Mouse (Mus musculus): ENCODE data around the gene Ak2. TPM values are rescaled to one million over a fixed set of nuclear protein-coding genes. Genes with fewer than 3 reads are reported as not detected.

Ak2 gene
- total RNA-seq, 2 experiments from 2014 or later: 26.1 to 28.8 TPM

DNA sequence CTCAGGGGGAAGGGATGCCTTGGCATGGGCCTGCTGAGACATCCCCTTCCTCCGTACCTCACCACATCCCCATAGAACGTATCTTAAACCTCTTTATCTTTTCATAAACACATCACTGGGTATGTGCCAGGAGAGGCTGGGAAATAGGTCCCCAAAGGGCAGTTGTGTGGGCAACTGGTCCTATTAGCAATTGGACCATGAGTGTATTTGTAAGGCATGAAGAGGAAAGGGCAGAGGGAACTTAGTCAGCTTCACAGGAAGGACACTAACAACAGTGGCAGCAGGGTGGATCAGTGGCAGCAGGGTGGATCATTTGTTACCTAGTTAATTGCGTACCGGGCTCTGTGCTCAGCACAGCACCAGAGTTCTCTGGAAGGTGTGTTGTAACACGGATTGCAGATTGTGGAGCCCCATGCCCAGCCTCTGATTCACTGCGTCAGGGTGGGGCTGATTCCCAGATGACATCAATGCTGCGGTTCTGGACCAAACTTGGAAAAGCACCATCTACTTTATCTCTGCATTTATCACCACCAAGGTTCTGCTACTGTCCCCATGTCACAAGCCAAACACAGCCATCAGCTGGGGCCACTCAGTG is 44.2 kb downstream of the Ak2 start:
- DNase-seq (ENCODE audit: low spot score in 2 of 2): no peak

- no peak for DNase-seq (ENCODE audit: low spot score in 2 of 2)
These were observed 56.1 kb downstream of the Ak2 start for GRCm38 (mm10) chr4:129047721-129048421.

- DNase-seq (ENCODE audit: low spot score in 2 of 2): peak; percentile 86 to 89
These were observed 56.9 kb downstream of the Ak2 start for GRCm38 (mm10) chr4:129048501-129049305.

GRCm38 (mm10) chr4:129049306-129050011 is 57.7 kb downstream of the Ak2 start:
- peak in 1 of 2 experiments; percentile 24 for DNase-seq (ENCODE audit: low spot score in 2 of 2)

- DNase-seq (ENCODE audit: low spot score in 2 of 2): no peak
These were observed 58.6 kb downstream of the Ak2 start for GRCm38 (mm10) chr4:129050365-129050764.

DNA sequence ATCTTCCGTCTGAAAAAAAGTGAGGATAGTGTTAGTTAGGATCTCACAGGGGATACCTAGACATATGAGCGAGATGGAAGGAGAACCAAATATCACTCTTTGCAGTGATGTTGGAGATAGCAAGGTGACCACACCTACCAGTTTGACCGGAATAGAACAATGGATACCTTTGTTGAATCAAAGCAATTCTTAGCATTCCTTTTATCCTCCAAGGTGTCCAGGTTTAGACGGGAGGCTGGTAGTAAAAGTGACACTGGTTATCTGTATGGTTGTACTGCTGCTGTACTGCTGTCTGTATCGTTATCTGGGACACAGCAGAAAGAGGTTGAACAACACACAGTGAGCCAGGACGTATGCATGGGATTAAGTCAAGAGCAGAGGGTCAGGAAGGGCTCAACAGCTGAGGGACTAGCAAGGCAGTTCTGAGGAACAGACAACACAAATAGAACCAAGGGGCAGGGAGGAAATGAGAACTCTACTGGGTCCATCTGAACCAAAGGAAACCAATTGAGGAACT is 59.2 kb downstream of the Ak2 start:
- no peak for DNase-seq (ENCODE audit: low spot score in 2 of 2)

GRCm38 (mm10) chr4:129051461-129052183 is 59.9 kb downstream of the Ak2 start:
- DNase-seq (ENCODE audit: low spot score in 2 of 2): no peak

DNA sequence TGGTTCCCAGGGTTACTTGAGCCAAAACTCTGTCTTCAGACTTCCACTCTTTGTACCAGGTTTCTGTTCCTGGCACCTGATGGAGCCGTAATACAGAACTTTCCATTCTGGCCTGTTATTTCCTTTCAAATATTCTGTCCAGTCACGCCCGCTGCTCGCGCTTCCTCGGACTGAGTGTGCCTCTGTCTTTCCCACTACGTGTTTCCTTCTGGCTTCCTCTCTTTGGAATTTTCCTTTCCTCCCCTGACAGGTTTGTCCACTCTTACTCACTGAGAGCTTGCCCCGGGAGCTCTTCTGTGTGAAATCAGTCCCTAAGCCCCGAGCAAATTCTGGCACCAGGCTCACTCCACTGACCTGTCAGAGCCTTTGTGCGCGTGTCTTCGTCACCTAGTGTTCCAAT is 63.0 kb downstream of the Ak2 start:
- no peak for DNase-seq (ENCODE audit: low spot score in 2 of 2)

- DNase-seq (ENCODE audit: low spot score in 2 of 2): no peak
These were observed 63.8 kb downstream of the Ak2 start for GRCm38 (mm10) chr4:129055562-129055961.

- DNase-seq (ENCODE audit: low spot score in 2 of 2): peak; percentile 97
These were observed 65.9 kb downstream of the Ak2 start for GRCm38 (mm10) chr4:129057533-129058206.

DNA sequence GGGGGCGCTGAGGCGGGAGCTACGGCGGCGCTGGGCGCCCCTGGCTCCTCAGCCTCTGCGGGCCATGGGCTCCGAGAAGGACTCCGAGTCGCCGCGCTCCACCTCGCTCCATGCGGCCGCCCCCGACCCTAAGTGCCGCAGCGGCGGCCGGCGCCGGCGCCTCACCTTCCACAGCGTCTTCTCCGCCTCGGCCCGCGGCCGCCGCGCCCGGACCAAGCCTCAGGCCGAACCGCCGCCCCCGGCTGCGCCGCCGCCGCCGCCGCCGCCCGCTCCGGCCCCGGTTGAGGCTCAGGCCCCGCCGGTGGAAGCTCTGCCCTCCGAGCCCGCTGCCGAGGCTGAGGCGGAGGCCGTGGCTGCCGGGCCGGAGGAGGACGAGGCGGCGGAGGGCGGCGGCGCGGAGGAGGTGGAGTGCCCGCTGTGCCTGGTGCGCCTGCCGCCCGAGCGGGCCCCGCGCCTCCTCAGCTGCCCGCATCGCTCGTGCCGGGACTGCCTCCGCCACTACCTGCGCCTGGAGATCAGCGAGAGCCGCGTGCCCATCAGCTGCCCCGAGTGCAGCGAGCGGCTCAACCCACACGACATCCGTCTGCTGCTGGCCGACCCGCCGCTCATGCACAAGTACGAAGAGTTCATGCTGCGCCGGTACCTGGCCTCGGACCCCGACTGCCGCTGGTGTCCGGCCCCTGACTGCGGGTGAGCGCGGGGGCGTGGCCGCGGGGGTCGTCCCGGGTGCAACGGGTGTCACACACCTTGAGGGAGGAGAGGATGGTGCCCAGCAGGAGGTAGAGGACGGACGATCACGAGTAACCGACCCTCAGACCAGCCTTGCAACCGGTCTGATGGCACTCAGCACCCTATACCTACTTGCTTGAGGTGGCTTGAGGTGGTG is 66.7 kb downstream of the Ak2 start, which contains the start of gene Rnf19b:
Gene Rnf19b, plus strand, starts transcription at position 65 of the 886 bp plus-strand sequence.
- DNase-seq (ENCODE audit: low spot score in 2 of 2): no peak

- no peak for DNase-seq (ENCODE audit: low spot score in 2 of 2)
These were observed 67.4 kb downstream of the Ak2 start for GRCm38 (mm10) chr4:129059125-129059551.

DNA sequence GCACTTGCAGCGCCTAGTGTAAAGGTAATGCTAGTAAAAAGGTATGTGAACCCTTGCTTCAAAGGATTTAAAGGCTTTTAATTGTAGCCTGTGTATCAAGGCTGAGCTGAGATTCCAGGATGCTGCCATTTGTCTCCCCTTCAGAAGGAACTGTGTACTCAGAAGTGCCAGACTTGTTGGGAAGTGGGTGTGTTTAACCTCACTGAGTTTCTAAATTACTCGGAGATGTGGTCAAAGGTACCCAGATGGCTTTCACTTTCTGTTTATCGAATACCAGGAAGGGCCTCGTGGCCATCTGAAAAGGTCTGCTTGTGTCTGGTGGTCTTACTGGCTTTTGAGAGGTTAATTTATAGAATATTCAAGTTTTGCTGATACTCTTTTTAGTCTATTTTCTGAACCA is 68.2 kb downstream of the Ak2 start:
- DNase-seq (ENCODE audit: low spot score in 2 of 2): no peak

Other genes with a start within 250 kb of the Ak2 start
- gene A3galt2, start 236.6 kb upstream of the Ak2 start, total RNA-seq (2021): under 1 TPM; 0.35 to 0.62 TPM
- 10 to 100 TPM; 34.7 to 35.5 TPM for gene Zfp362, start 185.9 kb upstream of the Ak2 start, total RNA-seq (2021)
- gene Trim62, start 108.4 kb upstream of the Ak2 start, total RNA-seq (2021): 10 to 100 TPM; 17.8 to 19.5 TPM
- gene Azin2, start 29.5 kb upstream of the Ak2 start, total RNA-seq (2021): 10 to 100 TPM; 31.1 to 33.6 TPM
- gene Rnf19b, start 66.3 kb downstream of the Ak2 start, total RNA-seq (2021): 10 to 100 TPM; 51.9 to 54.0 TPM
- not detected for gene Tmem54, start 113.6 kb downstream of the Ak2 start, total RNA-seq (2021)
- 1,000 to 10,000 TPM; 1,833 to 1,912 TPM for gene Hpca, start 130.1 kb downstream of the Ak2 start, total RNA-seq (2021)
- 10 to 100 TPM; 70.9 to 75.6 TPM for gene Fndc5, start 145.0 kb downstream of the Ak2 start, total RNA-seq (2021)
- 10 to 100 TPM; 32.3 to 37.9 TPM for gene S100pbp, start 197.8 kb downstream of the Ak2 start, total RNA-seq (2021)
- 100 to 1,000 TPM in 1 of 2 experiments, 10 to 100 TPM in 1; 96.1 to 101 TPM for gene Yars, start 197.8 kb downstream of the Ak2 start, total RNA-seq (2021)

Measured in layer of hippocampus, postnatal 14 days (tissue).